ENCODE assay signal across 21 mouse cellular contexts in genomic region chr16:57893698-57894352, GRCm38 (mm10).
DNase-seq lines count a peak whose midpoint lies in the region; ATAC-seq and TF ChIP-seq lines count a peak whose summit lies in the region.
"Had no signal": no experiment of that assay in that cellular context is flagged by ENCODE, and none has a peak within 500 bp of the region (broad histone marks: within the 10 kb centered on the region; RNA-seq: fewer than 3 reads in every experiment).

No protein-coding gene starts in this region.

- peak; percentile 34; the same call in 1 of the 2 replicates for ATAC-seq in hindbrain, embryonic 15.5 days (ENCODE audit: low FRiP score, low read depth)
- no peak for ATAC-seq in hindbrain, embryonic 12.5 days (ENCODE audit: low FRiP score)
- no peak for ATAC-seq in stomach, postnatal 0 days (ENCODE audit: low FRiP score, low TSS enrichment)
- ATAC-seq in erythroid progenitor cell, adult 5-6 weeks (replicated peaks; ENCODE audit: low FRiP score, poor library complexity, severe bottlenecking) = no peak
- ATAC-seq: CD4-positive, CD25-positive, alpha-beta regulatory T cell, adult 4 months; forebrain, embryonic 14.5 days; intestine, embryonic 16.5 days; midbrain, embryonic 13.5 days had no signal

- no peak overlapping the region for H3K4me3 ChIP-seq in hindbrain, embryonic 15.5 days
- H3K4me3 ChIP-seq in hindbrain, embryonic 12.5 days = no peak overlapping the region
- no peak overlapping the region for H3K4me3 ChIP-seq in stomach, postnatal 0 days (ENCODE audit: low read depth, low read length)
- H3K4me3 ChIP-seq: gastrocnemius, adult 2 months; limb, embryonic 13.5 days; liver, embryonic 13.5 days; lung, embryonic 15.5 days; midbrain, embryonic 13.5 days; myocyte had no signal

- no peaks in the 10 kb centered on the region for H3K27me3 ChIP-seq in hindbrain, embryonic 15.5 days
- H3K27me3 ChIP-seq in hindbrain, embryonic 12.5 days = no peaks in the 10 kb centered on the region
- no peaks in the 10 kb centered on the region for H3K27me3 ChIP-seq in stomach, postnatal 0 days (ENCODE audit: control insufficient read depth, insufficient read depth, low read length)
- H3K27me3 ChIP-seq: limb, embryonic 13.5 days; liver, embryonic 13.5 days; lung, embryonic 15.5 days; midbrain, embryonic 13.5 days had no signal

- no peak overlapping the region for H3K4me2 ChIP-seq in hindbrain, embryonic 15.5 days
- no peak overlapping the region for H3K4me2 ChIP-seq in hindbrain, embryonic 12.5 days (replicated peaks)
- H3K4me2 ChIP-seq in stomach, postnatal 0 days (replicated peaks; ENCODE audit: low read depth) = no peak overlapping the region
- H3K4me2 ChIP-seq: limb, embryonic 13.5 days; liver, embryonic 13.5 days; lung, embryonic 15.5 days; midbrain, embryonic 13.5 days had no signal

- H3K27ac ChIP-seq in hindbrain, embryonic 15.5 days (replicated peaks) = no peak overlapping the region
- no peak overlapping the region for H3K27ac ChIP-seq in hindbrain, embryonic 12.5 days
- H3K27ac ChIP-seq in stomach, postnatal 0 days (replicated peaks) = no peak overlapping the region
- H3K27ac ChIP-seq: limb, embryonic 13.5 days; liver, embryonic 13.5 days; lung, embryonic 15.5 days; midbrain, embryonic 13.5 days had no signal

- 67% methylated on average over 5 of the region's 5 CpGs for WGBS in hindbrain, embryonic 15.5 days
- WGBS in hindbrain, embryonic 12.5 days = 78% methylated on average over 5 of the region's 5 CpGs
- 79% methylated on average over 5 of the region's 5 CpGs for WGBS in stomach, postnatal 0 days

- no peak for TF ChIP-seq CTCF in stomach, postnatal 0 days (IDR thresholded peaks at IDR 0.05; ENCODE audit: low read depth)

- H3K9me3 ChIP-seq in hindbrain, embryonic 15.5 days = no peaks in the 10 kb centered on the region
- no peaks in the 10 kb centered on the region for H3K9me3 ChIP-seq in hindbrain, embryonic 12.5 days (replicated peaks)
- H3K9me3 ChIP-seq in stomach, postnatal 0 days (ENCODE audit: control insufficient read depth, low read length) = no peaks in the 10 kb centered on the region
- H3K9me3 ChIP-seq: limb, embryonic 13.5 days; liver, embryonic 13.5 days; lung, embryonic 15.5 days; midbrain, embryonic 13.5 days had no signal

- H3K4me1 ChIP-seq in hindbrain, embryonic 15.5 days (replicated peaks) = no peaks in the 10 kb centered on the region
- no peaks in the 10 kb centered on the region for H3K4me1 ChIP-seq in hindbrain, embryonic 12.5 days
- no peaks in the 10 kb centered on the region for H3K4me1 ChIP-seq in stomach, postnatal 0 days (replicated peaks; ENCODE audit: control insufficient read depth, insufficient read depth)
- H3K4me1 ChIP-seq: limb, embryonic 13.5 days; liver, embryonic 13.5 days; lung, embryonic 15.5 days; midbrain, embryonic 13.5 days had no signal

- no peak for TF ChIP-seq EP300 in stomach, postnatal 0 days (optimal IDR thresholded peaks at IDR 0.05)

- peak; percentile 13 for DNase-seq in cerebellum, adult 11-12 months
- DNase-seq in cerebellum, adult 11 months = no peak
- DNase-seq in brain, adult 2 months (ENCODE audit: low read depth, low spot score) = peak; percentile 63
- peak; percentile 21 to 50 for DNase-seq in cerebellum, postnatal 25 days
- no peak for DNase-seq in stomach, postnatal 0 days (ENCODE audit: low spot score)
- DNase-seq: adrenal gland, postnatal 25 days; gastrocnemius, adult 2 months; kidney, postnatal 4 days; liver, embryonic 13.5 days; right cerebral cortex, postnatal 14 days; spleen, adult 18-20 months had no signal

- no peak overlapping the region for H3K9ac ChIP-seq in hindbrain, embryonic 15.5 days
- H3K9ac ChIP-seq in hindbrain, embryonic 12.5 days = no peak overlapping the region
- no peak overlapping the region for H3K9ac ChIP-seq in stomach, postnatal 0 days (ENCODE audit: low read length)
- H3K9ac ChIP-seq: limb, embryonic 13.5 days; liver, embryonic 13.5 days; lung, embryonic 15.5 days; midbrain, embryonic 13.5 days had no signal

- H3K36me3 ChIP-seq in hindbrain, embryonic 15.5 days = no peaks in the 10 kb centered on the region
- H3K36me3 ChIP-seq in hindbrain, embryonic 12.5 days = no peaks in the 10 kb centered on the region
- H3K36me3 ChIP-seq in stomach, postnatal 0 days (ENCODE audit: control insufficient read depth, insufficient read depth, low read length) = no peaks in the 10 kb centered on the region
- H3K36me3 ChIP-seq: limb, embryonic 13.5 days; liver, embryonic 13.5 days; lung, embryonic 15.5 days; midbrain, embryonic 13.5 days had no signal

Comparison
In these comparisons a context has a peak if more than half of its experiments do, and no peak if none do; other contexts are left out.
1. DNase-seq: peak in cerebellum, adult 11-12 months (single experiment), brain, adult 2 months (single experiment) and cerebellum, postnatal 25 days (2 of 2); none in cerebellum, adult 11 months (single experiment) and stomach, postnatal 0 days (single experiment).